Mouse (Mus musculus): Measurements from ENCODE around the gene Mcm6. TPM values are rescaled to one million over a fixed set of nuclear protein-coding genes. Genes with fewer than 3 reads are reported as not detected.
"Not testable (repeated sequence)": the region's sequence is repeated elsewhere in the genome, so short reads cannot be mapped to it uniquely, and the experiment has no call there.

Mcm6 gene
- polyA plus RNA-seq, 1 experiment: 11.5 TPM

DNA sequence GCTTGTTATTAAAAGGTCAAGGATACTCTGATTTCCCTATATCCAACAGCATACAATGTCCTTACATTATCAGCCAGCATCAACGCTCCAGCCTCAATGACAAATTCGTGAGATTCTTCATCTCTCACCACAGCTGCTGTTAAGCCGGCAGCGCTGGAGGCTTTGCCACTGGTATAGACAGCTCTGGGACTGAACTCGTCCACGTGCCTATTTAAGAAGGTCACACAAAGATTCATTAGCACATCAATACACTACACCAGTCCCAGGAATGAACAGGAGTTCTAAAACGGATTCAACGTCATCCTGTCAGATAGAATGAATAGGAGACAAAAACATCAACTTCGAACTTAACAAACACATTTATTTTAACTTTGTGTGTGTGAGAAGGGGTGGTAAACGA, 15.2 kb downstream of the Mcm6 start:
- Histone ChIP-seq H3K4me3 (replicated peaks; ENCODE audit: extremely low read depth, low read depth, low read length) (no peak overlapping the region), H3K4me1 (ENCODE audit: control insufficient read depth, insufficient read depth, low read length) (no peaks in the 10 kb centered on the region)
- DNase-seq: no peak
- 89% methylated on average over 10 of the region's 10 CpGs for WGBS
- no peak for TF ChIP-seq POLR2A (IDR thresholded peaks at IDR 0.05; ENCODE audit: borderline replicate concordance, extremely low read depth, low read depth, low read length)

DNA sequence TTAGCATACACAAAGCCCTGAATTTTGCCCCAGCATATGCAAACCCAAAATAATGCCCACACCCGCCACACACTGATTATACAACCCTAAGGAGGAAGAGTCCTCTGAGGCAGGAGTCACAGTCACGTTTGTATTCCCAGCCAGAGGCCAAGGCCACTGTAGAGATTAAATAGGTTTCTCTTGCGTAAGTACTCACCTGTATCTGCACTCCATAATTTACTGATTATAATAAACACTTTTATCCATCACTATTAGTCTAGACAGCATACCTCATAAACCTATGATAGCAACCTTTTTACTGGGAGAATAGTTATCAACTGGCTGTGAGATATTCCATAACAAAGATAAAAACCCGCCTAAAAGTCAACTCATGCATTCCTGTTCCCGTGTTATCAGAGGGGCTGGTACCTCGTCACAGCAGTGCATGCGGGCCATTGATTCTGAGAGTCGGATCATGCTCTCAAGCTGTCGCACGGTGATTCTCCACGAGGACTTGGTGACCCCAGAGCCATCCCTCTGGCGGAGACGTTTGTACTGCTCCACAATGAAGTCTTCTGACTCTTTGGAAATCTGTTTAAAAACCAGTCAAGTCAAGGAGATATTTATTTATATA, 21.6 kb downstream of the Mcm6 start:
- Histone ChIP-seq H3K4me3 (replicated peaks; ENCODE audit: extremely low read depth, low read depth, low read length) (no peak overlapping the region), H3K4me1 (ENCODE audit: control insufficient read depth, insufficient read depth, low read length) (no peaks in the 10 kb centered on the region)
- DNase-seq: no peak
- TF ChIP-seq CTCF (IDR thresholded peaks at IDR 0.05; ENCODE audit: insufficient read depth, low read length): no peak
- 80% methylated on average over 13 of the region's 13 CpGs for WGBS

DNA sequence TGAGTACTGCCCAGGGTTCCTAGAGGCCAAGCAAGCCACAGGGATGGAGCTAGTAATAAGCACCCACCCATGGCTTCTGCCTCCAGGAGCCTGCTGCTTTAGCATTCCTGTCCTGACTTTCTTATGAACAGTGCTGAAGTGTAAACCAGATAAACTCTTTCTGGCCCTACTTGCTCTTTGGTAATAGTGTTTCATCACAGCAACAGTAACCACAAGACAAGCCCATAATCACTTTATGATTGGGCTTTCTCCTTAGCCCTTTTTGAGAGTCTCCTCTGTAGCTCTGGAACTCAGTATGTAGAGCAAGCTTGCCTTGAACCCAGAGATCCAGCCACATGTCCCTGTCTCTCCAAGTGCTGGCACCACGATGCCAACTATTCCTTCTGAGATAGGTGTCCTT, 29.2 kb downstream of the Mcm6 start:
- TF ChIP-seq CTCF (IDR thresholded peaks at IDR 0.05; ENCODE audit: insufficient read depth, low read length): no peak
- no peak for TF ChIP-seq POLR2A (IDR thresholded peaks at IDR 0.05; ENCODE audit: borderline replicate concordance, extremely low read depth, low read depth, low read length)
- whole genome bisulfite sequencing: 97% methylated on average over 1 of the region's 1 CpGs
- DNase-seq: no peak
- Histone ChIP-seq H3K4me3 (replicated peaks; ENCODE audit: extremely low read depth, low read depth, low read length) (no peak overlapping the region), H3K4me1 (ENCODE audit: control insufficient read depth, insufficient read depth, low read length) (no peaks in the 10 kb centered on the region)

DNA sequence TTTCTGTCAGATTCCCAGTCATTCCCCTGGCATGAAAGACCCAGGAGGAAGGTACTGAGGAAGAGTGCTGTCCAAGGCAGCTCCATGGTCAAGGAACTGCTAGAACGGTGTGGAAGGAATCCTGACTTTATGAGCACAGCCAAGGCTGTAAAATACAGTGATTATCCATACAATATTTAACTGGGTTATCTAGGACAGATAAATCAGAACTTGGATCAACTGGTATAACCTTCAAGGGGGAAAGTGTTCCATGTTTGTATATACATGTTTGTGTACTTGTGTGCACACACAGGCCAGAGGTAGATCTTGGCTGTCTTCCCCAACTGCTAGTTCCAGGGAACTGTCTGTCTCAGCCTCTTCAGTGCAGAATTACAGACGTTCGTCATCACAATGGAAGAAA, 31.2 kb downstream of the Mcm6 start, which contains the start of gene Lct:
TSS of gene Lct (minus strand) at position 101 of the 400 bp plus-strand sequence.
- Histone ChIP-seq H3K4me1 (ENCODE audit: control insufficient read depth, insufficient read depth, low read length) (no peaks in the 10 kb centered on the region), H3K4me3 (replicated peaks; ENCODE audit: extremely low read depth, low read depth, low read length) (no peak within 1 kb of the TSS)
- WGBS: 78% methylated on average over 3 of the region's 3 CpGs
- TF ChIP-seq POLR2A (IDR thresholded peaks at IDR 0.05; ENCODE audit: borderline replicate concordance, extremely low read depth, low read depth, low read length) (no peak), CTCF (IDR thresholded peaks at IDR 0.05; ENCODE audit: insufficient read depth, low read length) (no peak)
- no peak for DNase-seq

DNA sequence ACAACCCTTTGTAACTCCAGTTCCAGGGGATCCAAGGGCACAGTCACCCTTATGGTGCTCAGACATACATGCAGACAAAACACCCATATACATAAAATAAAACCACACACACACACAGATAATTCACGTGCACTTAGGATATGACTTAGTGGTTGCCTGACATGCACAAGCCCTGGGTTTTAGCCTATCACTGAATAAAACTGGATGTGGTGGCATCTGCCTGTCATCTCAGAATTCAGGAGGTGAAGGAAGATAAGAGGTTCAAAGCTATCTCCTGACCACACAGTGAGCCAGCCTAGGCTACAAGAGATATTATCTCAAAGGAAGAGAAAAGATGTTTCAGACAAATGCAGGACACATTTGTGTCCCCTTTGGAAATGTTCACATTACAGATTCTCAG, 32.3 kb downstream of the Mcm6 start:
- DNase-seq: no peak
- Histone ChIP-seq H3K4me3 (replicated peaks; ENCODE audit: extremely low read depth, low read depth, low read length) (no peak overlapping the region), H3K4me1 (ENCODE audit: control insufficient read depth, insufficient read depth, low read length) (no peaks in the 10 kb centered on the region)
- TF ChIP-seq POLR2A (IDR thresholded peaks at IDR 0.05; ENCODE audit: borderline replicate concordance, extremely low read depth, low read depth, low read length) (no peak), CTCF (IDR thresholded peaks at IDR 0.05; ENCODE audit: insufficient read depth, low read length) (no peak)
- WGBS: 88% methylated on average over 1 of the region's 1 CpGs

DNA sequence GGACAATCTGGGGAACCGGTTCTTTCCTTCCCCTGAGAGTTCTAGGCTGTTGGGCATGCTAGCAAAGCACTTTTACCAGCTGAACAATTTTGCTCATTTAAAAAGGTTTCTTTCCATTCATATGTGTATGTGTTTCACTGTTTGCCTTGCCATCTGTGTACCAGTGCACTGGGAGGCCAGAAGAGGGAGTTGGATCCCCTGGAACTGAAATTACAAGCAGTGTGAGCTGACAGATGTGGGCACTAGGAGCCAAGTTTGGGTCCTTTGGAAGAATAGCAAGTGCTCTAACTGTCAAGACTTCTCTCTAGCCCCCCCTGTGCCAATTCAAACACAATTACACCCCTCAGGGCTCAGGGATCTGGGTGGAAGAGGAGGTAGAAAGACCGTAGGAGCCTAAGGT, 34.7 kb downstream of the Mcm6 start:
- no peak for DNase-seq
- Histone ChIP-seq H3K4me1 (ENCODE audit: control insufficient read depth, insufficient read depth, low read length) (no peaks in the 10 kb centered on the region), H3K4me3 (replicated peaks; ENCODE audit: extremely low read depth, low read depth, low read length) (no peak overlapping the region)
- 85% methylated on average over 2 of the region's 2 CpGs for WGBS
- TF ChIP-seq POLR2A (IDR thresholded peaks at IDR 0.05; ENCODE audit: borderline replicate concordance, extremely low read depth, low read depth, low read length) (no peak), CTCF (IDR thresholded peaks at IDR 0.05; ENCODE audit: insufficient read depth, low read length) (no peak)

DNA sequence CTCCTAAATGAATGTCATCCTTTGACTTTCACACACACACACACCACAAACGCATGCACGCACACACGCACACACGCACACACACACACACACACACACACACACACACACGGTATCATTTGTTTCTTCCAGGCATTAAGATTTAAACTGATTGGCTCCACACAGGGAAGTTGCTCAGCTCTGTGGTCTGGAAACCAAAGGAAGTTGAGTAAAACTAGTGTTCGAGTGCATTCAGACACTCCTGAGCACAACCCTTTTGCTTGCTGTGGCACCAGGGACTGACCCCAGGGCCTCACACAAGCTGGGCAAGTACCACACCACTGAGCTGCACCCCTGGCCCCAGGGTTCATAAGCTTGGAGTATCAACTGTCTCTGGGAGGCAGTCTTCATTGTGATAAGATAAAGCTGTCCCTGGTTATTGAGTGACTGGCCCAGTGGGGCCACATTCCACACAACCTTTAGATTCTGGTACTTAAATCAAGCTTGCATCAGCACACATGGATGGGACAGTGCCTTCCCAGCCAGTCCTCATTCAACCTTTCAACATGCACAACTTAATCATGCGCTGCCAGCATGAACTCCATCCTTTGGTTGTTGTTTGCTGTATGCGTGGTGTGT, 36.3 kb downstream of the Mcm6 start:
- no peak for DNase-seq
- Histone ChIP-seq H3K4me1 (ENCODE audit: control insufficient read depth, insufficient read depth, low read length) (no peaks in the 10 kb centered on the region), H3K4me3 (replicated peaks; ENCODE audit: extremely low read depth, low read depth, low read length) (no peak overlapping the region)
- WGBS: 86% methylated on average over 8 of the region's 8 CpGs
- TF ChIP-seq POLR2A (IDR thresholded peaks at IDR 0.05; ENCODE audit: borderline replicate concordance, extremely low read depth, low read depth, low read length) (no peak), CTCF (IDR thresholded peaks at IDR 0.05; ENCODE audit: insufficient read depth, low read length) (no peak)

DNA sequence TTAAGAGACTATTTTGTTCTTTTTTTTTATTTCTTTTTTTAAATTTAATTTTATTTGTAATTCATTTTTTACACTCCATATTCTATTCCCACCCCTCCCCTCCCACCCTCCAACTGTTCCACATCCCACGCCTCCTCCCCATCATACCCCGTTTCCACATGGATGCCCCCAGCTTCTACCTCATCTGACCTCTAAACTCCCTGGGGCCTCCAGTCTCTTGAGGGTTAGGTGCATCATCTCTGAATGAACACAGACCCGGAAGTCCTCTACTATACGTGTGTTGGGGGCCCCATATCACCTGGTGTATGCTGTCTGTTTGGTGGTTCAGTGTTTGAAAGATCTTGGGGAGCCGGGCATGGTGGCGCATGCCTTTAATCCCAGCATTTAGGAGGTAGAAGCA, 40.2 kb downstream of the Mcm6 start:
- H3K4me1 ChIP-seq (ENCODE audit: control insufficient read depth, insufficient read depth, low read length); DNase-seq; H3K4me3 ChIP-seq (replicated peaks; ENCODE audit: extremely low read depth, low read depth, low read length): not testable (repeated sequence)
- 88% methylated on average over 6 of the region's 6 CpGs for WGBS

DNA sequence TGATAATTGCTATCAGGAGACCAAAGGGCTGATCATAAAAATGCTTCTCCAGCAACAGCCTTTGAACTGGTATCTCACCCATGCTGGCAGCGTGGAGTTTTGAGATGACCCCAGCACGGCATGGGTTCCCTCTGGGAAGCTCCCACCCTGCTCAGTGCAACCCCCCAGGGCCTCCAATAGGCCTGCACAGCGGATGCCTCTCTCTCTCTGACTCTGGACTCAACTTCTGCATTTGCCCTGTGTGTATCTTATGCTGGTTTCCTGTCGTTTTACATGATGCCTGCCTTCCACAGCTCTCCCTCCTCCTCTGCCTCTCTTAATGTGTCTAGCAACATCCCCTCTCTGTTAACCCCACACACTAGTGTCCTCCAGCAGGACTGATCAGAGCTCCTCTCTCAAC, 44.8 kb downstream of the Mcm6 start:
- Histone ChIP-seq H3K4me1 (ENCODE audit: control insufficient read depth, insufficient read depth, low read length) (no peaks in the 10 kb centered on the region), H3K4me3 (replicated peaks; ENCODE audit: extremely low read depth, low read depth, low read length) (no peak overlapping the region)
- 58% methylated on average over 4 of the region's 4 CpGs for WGBS
- no peak for TF ChIP-seq POLR2A (IDR thresholded peaks at IDR 0.05; ENCODE audit: borderline replicate concordance, extremely low read depth, low read depth, low read length)
- TF ChIP-seq CTCF (IDR thresholded peaks at IDR 0.05; ENCODE audit: insufficient read depth, low read length): no peak
- DNase-seq: no peak

DNA sequence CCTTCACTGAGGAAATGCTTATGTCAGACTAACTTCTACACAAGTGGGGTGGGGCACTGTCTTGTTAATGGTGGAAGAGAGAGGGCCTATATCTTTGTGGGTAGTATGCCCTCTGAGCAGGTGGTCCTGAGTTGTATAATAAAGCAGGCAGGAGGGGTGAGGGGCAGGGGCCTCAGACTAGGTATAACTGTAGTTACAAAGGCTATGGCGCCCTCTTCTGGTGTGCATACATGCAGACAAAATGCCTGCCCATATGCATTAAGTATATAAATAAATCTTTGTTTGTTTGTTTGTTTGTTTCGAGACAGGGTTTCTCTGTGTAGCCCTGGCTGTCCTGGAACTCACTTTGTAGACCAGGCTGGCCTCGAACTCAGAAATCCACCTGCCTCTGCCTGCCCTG, 50.4 kb downstream of the Mcm6 start:
- no peak overlapping the region for H3K4me3 ChIP-seq (replicated peaks; ENCODE audit: extremely low read depth, low read depth, low read length)
- TF ChIP-seq POLR2A (IDR thresholded peaks at IDR 0.05; ENCODE audit: borderline replicate concordance, extremely low read depth, low read depth, low read length): no peak
- WGBS: 75% methylated on average over 3 of the region's 3 CpGs
- no peak for DNase-seq
- no peaks in the 10 kb centered on the region for H3K4me1 ChIP-seq (ENCODE audit: control insufficient read depth, insufficient read depth, low read length)

Measured in lung, adult 2 months (tissue).